Mouse (Mus musculus) lung, adult 2 months (tissue): ENCODE measurements around the gene Vwa8. TPM values are rescaled to one million over a fixed set of nuclear protein-coding genes. Genes with fewer than 3 reads are reported as not detected.

ENCODE experiments used
- DNase-seq: peaks from one replicate; pipeline ENCODE4 v3.0.0; 2022
- H3K4me1 ChIP-seq: fragments of 200-500 bp; 2 replicates; pipeline ENCODE4 v1.6.1; 2011; ENCODE audit warnings: low read length; ENCODE audit not compliant: control insufficient read depth, insufficient read depth
- H3K4me3 ChIP-seq: fragments of 200-500 bp; replicated peaks from 2 replicates; pipeline ENCODE3; 2011; ENCODE audit warnings: low read depth, mild to moderate bottlenecking, control low read depth, low read length; ENCODE audit errors: extremely low read depth
- CTCF ChIP-seq: fragments of 200-500 bp; IDR thresholded peaks from 2 replicates; pipeline ENCODE4 v1.5.1; 2011; ENCODE audit warnings: mild to moderate bottlenecking, low read length, control low read depth; ENCODE audit not compliant: insufficient read depth
- POLR2A ChIP-seq: fragments of 200-500 bp; IDR thresholded peaks from 2 replicates; pipeline ENCODE4 v1.6.1; 2011; ENCODE audit warnings: low read depth, mild to moderate bottlenecking, control low read depth, low read length, borderline replicate concordance; ENCODE audit errors: extremely low read depth
- WGBS: fragments of 180-500 bp; shearing (Covaris S2); methylation state at CpG from one replicate; pipeline ENCODE4 v1.1.7; 2018; 5-methylcytosine and 5-hydroxymethylcytosine counted together
- polyA plus RNA-seq: library from polyadenylated mRNA; depleted of rRNA; stranded (reverse); fragments of >200 nt; gene quantifications from 2 replicates; pipeline ENCODE4 v1.2.3, GENCODE M21; 2012

Vwa8 gene
- polyA plus RNA-seq, 1 experiment = 16.3 TPM

- no peak overlapping the region for H3K4me3 ChIP-seq
- H3K4me1 ChIP-seq = peaks cover 12% of the 10 kb centered on the region
- TF ChIP-seq CTCF = no peak
- no peak for TF ChIP-seq POLR2A
- no peak for DNase-seq
- WGBS = 79% methylated on average over 7 of the region's 7 CpGs
These were observed 286.6 kb downstream of the Vwa8 start for GRCm38 (mm10) chr14:79135441-79135840.

GRCm38 (mm10) chr14:79136585-79136984 is 287.7 kb downstream of the Vwa8 start:
- peaks cover 18% of the 10 kb centered on the region for H3K4me1 ChIP-seq
- TF ChIP-seq POLR2A = no peak
- TF ChIP-seq CTCF = no peak
- no peak overlapping the region for H3K4me3 ChIP-seq
- DNase-seq = no peak
- 59% methylated on average over 3 of the region's 3 CpGs for WGBS

GRCm38 (mm10) chr14:79137100-79137499 is 288.2 kb downstream of the Vwa8 start:
- no peak overlapping the region for H3K4me3 ChIP-seq
- H3K4me1 ChIP-seq = peaks cover 19% of the 10 kb centered on the region
- TF ChIP-seq POLR2A (peak; percentile 43; the same call in 1 of the 2 replicates), CTCF (no peak)
- WGBS = 55% methylated on average over 8 of the region's 8 CpGs
- DNase-seq = peak; percentile 44

GRCm38 (mm10) chr14:79139096-79139651 is 290.3 kb downstream of the Vwa8 start:
- DNase-seq = no peak
- Histone ChIP-seq H3K4me1 (peaks cover 19% of the 10 kb centered on the region), H3K4me3 (no peak overlapping the region)
- 95% methylated on average over 6 of the region's 6 CpGs for WGBS
- TF ChIP-seq CTCF = no peak
- no peak for TF ChIP-seq POLR2A

GRCm38 (mm10) chr14:79139918-79140825 is 291.3 kb downstream of the Vwa8 start:
- H3K4me1 ChIP-seq = peaks cover 19% of the 10 kb centered on the region
- WGBS = 37% methylated on average over 19 of the region's 19 CpGs
- TF ChIP-seq POLR2A (no peak), CTCF (no peak)
- no peak overlapping the region for H3K4me3 ChIP-seq
- peak; percentile 34 for DNase-seq

- Histone ChIP-seq H3K4me1 (peaks cover 19% of the 10 kb centered on the region), H3K4me3 (no peak overlapping the region)
- DNase-seq = peak; percentile 39
- 47% methylated on average over 2 of the region's 2 CpGs for WGBS
- TF ChIP-seq POLR2A (peak; percentile 26; the same call in 1 of the 2 replicates), CTCF (no peak)
These were observed 292.0 kb downstream of the Vwa8 start for GRCm38 (mm10) chr14:79140826-79141219.

GRCm38 (mm10) chr14:79142342-79142741 is 293.5 kb downstream of the Vwa8 start:
- WGBS = 72% methylated on average over 4 of the region's 4 CpGs
- no peak overlapping the region for H3K4me3 ChIP-seq

GRCm38 (mm10) chr14:79143696-79144095 is 294.8 kb downstream of the Vwa8 start:
- 92% methylated on average over 9 of the region's 9 CpGs for WGBS
- TF ChIP-seq CTCF (no peak), POLR2A (no peak)

More at GRCm38 (mm10) chr14:79142342-79142741, 293.5 kb downstream of the Vwa8 start:
- TF ChIP-seq POLR2A = no peak
- no peak for TF ChIP-seq CTCF
- DNase-seq = no peak
- peaks cover 14% of the 10 kb centered on the region for H3K4me1 ChIP-seq

GRCm38 (mm10) chr14:79144278-79145224 is 295.7 kb downstream of the Vwa8 start:
- DNase-seq = no peak
- peaks cover 12% of the 10 kb centered on the region for H3K4me1 ChIP-seq
- TF ChIP-seq POLR2A (no peak), CTCF (no peak)
- no peak overlapping the region for H3K4me3 ChIP-seq
- WGBS = 89% methylated on average over 13 of the region's 13 CpGs

More at GRCm38 (mm10) chr14:79143696-79144095, 294.8 kb downstream of the Vwa8 start:
- Histone ChIP-seq H3K4me3 (no peak overlapping the region), H3K4me1 (peaks cover 14% of the 10 kb centered on the region)
- DNase-seq = no peak
